Mouse (Mus musculus) adrenal gland, postnatal 10 days (tissue): ENCODE results near the gene Atp6v1e2. TPM values are rescaled to one million over a fixed set of nuclear protein-coding genes. Genes with fewer than 3 reads are reported as not detected.

Experiments used
- DNase-seq: peaks from one replicate; pipeline ENCODE4 v3.0.0; 2021; ENCODE audit warnings: mixed read lengths
- total RNA-seq, 2 experiments: library from RNA; stranded (reverse); gene quantifications; 2 replicates each; pipeline ENCODE4 v1.2.3; 2021

Gene Atp6v1e2
- total RNA-seq, 2 experiments from 2014 or later = not detected

DNA sequence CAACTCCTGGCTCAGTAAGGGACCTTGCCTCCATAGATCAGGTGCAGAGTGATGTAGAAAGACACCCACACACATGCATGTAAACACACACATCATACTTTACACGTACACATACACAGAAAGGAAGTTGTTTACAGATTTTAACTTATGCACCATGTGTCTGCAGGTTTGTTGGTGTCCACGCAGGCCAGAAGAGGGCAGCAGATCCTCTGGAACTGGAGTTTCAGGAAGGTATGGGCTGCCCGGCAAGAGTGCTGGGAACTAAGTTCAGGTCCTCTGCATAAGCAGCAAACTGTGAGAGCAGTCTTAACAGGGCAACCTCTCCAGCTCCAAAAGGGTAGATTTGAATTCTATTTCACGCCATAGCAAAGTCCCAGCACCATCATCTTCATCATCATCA is 32.2 kb downstream of the Atp6v1e2 start:
- DNase-seq = no peak

DNA sequence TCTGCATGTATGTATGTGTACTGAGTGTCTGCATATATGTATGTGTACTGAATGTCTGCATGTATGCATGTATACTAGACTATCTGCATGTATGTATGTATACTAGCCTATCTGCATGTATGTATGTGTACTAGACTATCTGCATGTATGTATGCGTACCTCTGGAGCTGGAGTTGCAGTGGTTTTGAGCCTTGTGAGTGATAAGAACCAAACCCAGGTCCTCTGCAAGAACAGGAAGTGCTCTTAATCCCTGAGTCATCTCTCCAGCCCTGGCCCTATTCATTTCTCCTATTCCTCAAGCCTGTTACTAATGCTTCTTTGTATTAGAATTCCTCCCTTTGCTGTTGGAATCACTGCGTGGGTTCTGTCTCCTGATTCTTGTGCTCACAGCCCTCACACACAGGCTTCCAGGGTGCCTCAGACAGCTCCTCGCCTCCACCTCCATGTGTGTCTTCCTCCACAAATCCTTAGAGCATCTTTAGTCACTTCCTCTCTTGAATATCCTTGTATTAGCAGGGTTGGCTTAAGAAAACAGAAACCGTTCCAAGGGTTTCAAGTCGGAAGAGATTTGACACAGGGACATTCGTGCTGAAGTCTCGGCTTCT is 34.6 kb downstream of the Atp6v1e2 start:
- no peak for DNase-seq

DNA sequence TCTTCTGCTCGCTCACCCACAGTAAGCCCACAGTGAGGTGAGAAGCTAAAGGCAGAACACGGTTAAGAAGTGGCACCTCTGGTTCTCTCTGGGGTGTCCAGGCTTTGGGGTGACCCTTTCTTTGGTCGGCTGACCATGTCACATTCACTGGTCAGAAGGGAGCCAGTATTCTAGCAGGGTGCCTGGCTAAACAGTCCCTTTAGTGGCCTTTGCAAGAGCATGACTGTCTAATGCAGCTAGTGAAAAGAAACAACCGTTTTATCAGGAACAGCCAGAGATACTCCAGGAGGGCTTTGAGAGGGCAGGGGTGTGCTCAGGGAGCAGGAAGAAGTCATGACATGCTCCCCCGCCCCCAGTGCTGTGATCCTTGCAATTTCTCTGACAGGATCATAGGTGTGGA is 36.4 kb downstream of the Atp6v1e2 start:
- DNase-seq = no peak

DNA sequence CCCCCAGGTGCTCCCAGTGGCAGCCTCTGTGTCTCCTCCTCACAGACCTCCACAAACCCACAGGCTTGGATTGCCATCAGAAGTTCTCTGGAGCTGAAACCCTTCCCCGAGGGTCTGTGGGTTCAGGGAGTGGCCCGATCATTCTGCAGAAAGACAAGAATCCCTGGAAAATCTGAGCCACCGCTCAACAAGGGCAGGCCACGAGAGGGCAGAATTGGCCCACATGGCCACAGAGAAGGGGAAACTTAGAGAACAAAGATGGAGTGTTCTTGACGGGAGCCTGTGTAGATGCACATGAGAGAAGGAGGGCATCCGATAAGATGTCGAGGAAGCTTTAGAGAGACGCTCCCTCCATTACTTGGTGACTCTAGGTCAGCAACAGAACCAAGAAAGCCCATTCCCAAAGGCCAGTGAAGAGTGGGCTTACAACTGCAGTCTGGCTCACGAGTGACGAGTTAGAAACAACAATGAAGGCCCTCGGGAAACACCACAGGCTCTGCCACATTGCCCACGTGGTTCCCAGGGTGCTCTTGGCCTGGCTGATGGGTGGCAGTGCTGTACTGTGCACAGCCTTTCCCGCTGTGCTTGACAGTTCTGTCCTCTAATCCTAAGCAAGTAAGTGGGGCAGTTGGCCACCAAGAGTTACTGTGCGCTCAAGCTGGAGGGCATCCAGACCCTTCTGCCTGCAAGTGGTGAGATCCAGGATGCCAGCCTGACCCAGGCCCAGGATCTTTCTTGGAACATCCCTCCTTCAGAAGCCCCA is 37.8 kb downstream of the Atp6v1e2 start:
- peak; percentile 39 for DNase-seq

DNA sequence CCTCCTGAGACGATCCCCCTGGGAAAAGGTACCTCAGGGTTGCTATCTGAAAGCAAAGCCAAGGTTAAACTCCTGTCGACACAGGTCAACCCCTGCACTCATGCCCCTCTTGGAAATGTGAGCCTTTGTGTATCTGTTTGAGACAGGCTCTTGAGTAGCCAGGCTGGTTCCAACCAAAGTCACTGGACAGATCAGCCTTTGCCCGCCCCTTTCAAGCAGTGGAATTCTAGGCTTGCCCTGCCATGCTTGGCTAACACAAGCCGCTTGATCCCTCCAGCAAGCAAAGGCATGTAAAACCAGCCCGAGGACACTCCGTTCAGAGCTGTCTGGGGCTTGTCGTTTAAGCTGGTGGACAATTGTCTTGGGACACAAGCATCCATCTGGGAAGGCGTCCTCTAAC is 39.4 kb downstream of the Atp6v1e2 start:
- DNase-seq = no peak

DNA sequence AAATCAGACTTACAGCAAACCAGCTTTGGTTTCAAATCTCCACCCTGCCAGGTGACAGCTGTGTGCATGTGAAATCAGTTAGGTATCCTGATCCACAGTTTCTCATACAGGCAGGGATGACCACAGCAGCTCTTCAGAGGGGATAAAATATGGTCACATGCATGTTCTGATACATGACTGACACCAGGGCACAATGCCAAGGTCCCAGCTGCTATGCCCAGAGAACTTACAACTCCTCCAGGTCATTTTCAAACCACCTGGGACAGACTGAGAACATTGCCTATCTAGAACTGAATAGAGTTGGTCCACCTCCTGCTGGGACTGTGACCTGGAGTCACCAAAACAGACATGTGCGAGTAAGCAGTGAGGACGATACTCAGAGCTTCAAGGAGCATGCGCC is 40.6 kb downstream of the Atp6v1e2 start:
- no peak for DNase-seq

DNA sequence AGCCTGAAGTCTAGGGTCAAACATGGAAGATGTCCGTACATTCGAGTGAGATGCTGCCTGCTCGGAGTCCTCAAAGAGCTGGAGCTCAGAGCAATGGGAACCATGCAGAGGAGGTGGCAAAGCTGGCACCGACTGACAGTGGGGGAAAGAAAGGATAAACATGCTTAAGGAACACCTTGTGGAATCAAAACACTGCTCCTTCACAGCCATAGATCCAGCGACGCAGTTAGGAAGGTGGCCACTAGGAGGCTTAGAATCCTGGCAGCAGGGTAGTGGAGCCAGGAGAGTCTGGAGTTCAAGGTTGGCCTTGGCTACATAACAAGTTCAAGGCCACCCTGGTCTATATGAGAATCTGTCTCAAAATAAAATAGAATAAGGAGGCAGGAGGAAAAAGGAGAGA is 41.1 kb downstream of the Atp6v1e2 start:
- DNase-seq = peak; percentile 30

DNA sequence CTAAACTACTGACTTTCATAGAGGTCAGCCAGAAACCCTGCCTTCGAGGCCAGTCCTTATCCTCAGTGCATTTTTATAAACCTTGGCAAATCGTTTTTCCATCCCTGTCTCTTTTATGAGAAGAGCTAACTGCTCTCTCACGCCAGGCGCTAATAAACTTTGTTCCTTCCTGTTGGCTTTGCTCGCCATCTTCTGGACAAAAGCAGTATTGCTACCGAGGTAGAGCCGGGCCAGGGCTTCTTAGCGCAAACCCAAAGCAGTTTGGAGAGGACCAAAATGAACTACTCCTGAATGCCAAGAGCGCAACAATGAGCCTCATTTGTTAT is 41.6 kb downstream of the Atp6v1e2 start:
- DNase-seq = peak; percentile 90

DNA sequence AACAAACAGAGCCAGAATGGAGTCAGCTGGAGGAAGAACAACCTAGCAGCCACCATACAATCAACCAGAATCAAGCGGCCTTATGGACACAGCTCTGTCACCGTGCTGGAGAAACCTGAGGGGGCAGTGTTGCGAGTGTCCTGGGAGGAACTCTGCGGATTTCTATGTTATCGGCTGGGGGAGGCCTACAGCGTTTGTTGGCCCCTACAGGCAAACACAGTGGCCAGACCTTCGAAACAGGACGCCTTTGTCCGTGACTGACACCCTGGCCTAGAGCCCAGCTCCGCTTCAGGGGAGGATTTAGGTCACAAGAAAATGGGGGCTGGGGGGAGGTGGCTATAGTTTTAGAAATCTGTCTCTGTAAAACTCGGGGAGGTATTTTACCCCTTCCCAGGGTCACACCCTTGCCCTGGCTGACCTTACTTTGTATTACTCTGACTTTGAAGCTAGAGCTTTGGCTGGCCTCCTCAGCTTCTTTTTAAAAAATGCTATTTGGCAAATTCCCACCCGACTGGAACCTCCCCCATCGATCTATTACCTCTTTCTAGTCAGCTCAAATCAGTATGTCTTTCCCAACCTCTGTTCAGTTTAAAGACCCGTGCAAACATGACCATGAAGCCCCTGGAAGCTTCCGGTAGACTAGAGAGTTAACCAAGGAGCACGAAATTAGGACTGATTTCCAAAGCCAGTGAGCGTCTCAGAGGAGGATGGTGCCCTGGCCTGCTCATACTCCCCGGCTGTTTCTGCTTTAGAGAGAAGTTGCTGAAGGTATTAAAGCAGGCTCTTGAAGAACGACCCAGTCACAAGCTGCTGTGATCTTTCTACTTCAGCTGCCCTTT is 42.2 kb downstream of the Atp6v1e2 start:
- peak; percentile 68 for DNase-seq

DNA sequence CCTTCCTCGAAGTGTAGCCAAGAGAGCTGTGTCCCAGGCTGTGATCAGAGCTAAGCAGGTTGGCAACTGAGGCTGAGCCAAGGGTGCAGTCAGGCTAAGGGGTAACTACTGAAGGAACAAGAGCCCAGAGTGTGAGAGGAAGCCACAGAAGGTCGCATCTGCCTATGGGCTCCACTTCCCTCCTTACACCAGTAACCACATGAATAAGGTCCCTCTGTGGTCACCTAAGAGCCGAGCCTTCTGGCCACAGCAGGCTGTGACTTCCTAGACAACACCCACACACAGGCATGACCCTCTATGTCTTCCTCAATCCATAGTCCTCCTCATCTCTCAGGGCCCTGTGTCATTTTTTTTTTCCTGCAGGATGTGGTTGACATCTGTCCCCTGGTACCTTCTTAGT is 43.5 kb downstream of the Atp6v1e2 start:
- DNase-seq = no peak

DNA sequence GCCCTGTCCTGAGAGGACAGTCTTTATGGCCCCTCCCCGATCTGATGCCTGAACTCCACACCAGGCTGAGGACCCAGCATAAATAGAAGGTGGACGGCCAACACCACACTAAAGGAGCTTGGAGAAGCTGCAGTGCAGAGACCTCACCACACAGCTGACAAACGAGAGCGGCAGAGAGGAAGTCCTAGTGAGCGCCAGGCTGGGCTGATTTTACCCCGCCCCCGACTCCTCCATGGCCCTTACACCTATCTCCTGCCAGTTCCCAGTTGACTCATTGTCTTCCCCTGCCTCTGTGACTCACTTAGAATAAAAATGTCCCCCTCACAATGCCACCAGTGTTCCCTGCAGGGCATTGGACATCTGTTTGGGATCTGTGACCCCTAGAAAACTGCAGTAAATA is 44.1 kb downstream of the Atp6v1e2 start:
- peak; percentile 58 for DNase-seq

DNA sequence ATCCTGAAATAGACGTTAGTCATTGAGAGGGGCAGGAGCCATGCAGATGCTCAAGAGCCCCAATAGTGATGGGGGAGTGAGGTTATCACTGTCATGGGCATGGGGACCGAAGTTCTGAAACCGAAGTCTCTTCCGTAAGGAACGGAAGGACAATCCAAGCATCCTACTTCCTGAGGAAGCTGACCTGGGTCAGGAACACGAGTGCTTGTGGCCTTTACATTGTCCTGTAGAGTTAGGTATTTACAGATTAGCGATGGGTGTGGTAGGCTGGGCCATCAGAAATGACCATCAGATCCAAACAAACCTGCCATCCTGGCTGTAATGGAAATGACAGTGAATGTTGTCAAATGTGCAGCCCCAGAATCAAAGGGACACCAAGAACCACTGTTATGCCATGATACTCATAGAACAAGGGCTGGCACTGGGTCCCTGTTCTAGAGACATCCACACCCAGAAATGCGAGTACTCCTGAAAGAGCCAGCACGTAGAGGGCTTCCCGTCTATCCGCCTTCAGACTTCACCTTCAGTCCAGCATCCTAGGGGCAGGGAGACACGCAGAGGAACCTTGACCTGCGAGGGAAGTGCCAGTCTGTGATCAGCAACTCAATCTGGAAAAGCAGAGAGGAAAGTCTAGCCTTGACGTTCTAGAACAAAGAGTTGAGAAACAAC is 45.2 kb downstream of the Atp6v1e2 start:
- DNase-seq = no peak

DNA sequence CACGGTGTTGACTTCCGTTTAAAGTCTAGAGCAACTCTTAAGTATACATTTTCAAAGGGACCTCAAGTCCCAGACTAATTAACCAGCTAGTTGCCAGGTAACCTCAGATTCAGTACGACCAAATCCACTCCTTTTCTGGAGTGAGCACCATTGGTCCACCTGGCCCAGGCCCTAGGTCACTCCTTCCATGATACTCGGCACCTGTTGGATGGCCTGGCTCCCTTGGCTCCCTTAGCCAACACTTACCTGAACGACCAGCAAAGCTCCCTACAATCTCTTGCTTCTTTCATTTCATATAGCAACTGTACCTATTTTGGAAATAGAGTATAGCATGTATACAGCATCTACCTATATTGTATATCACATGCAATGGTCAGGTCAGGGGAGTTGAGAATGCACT is 47.1 kb downstream of the Atp6v1e2 start:
- DNase-seq = no peak

DNA sequence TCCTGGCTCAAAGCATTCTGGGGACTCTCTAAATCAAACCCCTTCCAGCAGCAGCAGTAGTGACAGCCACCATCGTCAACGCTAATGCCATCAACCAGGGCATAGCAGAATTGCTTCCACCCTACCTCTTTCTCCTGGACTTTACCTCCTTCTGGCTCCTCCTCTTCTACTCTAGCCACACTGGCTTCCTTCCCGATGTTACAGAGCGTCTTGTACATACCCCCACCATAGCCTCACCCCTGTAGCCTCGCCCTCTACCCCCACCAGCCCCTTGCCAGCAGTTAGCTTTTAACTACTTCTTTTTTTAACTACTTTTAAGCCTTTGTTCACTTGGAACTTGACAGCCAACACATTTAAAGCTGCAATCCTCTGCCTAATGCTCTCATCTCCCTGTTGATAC is 47.9 kb downstream of the Atp6v1e2 start:
- no peak for DNase-seq

DNA sequence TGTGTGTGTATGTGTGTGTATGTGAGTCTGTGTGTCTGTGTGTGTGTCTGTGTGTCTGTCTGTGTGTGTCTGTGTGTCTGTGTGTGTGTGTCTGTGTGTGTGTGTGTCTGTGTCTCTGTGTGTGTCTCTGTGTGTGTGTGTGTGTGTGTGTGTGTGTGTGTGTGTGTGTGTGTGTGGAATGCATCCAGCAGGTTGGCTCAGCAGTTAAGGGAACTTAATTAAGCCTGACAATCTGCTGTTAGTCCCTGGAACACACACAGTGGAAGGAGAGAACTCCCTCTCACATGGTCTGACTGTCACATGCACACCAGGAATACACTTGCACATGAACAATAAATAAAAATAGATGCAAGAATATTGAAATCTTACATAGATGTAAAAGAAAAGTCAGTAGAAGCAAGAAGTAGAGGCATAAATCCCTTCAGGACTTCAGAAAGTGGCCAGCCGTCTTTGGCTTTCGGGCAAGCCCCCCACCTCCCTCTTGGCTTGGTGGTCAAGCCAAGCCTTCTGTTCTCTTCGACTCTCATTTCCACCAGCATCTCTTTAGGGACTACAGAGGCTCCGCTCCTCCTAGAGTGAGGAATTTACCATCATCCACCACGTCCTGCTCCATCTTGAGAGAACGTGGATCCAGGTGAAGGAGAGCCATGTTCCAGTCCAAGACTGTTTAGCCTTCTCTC is 50.1 kb downstream of the Atp6v1e2 start:
- no peak for DNase-seq

DNA sequence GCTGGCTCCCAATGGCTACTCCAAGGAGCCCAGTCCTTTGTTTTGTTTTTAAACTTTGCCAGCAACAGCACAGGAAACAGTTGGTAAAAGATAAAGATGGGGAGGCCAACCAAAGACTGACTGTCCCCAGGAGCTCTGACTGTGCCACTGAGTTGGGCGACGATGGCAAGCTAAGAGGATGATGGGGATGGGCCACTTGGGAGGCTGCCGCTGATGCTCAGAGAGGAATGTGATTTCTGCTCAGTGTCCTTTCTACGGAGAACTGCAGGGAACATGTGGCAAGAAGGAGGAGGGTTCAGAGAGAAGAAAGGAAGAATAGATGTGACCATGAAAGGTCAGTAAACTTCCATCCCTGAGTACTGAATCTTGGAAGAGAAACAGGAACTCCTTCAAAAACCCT is 52.5 kb downstream of the Atp6v1e2 start:
- DNase-seq = no peak

Other genes starting within 250 kb of the Atp6v1e2 start
- 100 to 1,000 TPM; 178 to 213 TPM for gene Epas1, start 194.2 kb downstream of the Atp6v1e2 start, total RNA-seq
- not detected for gene Tmem247, start 30.5 kb downstream of the Atp6v1e2 start, total RNA-seq
- 100 to 1,000 TPM in 1 of 2 experiments, 10 to 100 TPM in 1; 92.3 to 100 TPM for gene Rhoq, start 15.2 kb upstream of the Atp6v1e2 start, total RNA-seq
- 10 to 100 TPM in 1 of 2 experiments, 1 to 10 TPM in 1; 8.3 to 11.0 TPM for gene Pigf, start 77.5 kb upstream of the Atp6v1e2 start, total RNA-seq
- 10 to 100 TPM; 49.9 to 52.7 TPM for gene Cript, start 77.7 kb upstream of the Atp6v1e2 start, total RNA-seq
- gene Socs5, start 159.8 kb upstream of the Atp6v1e2 start, total RNA-seq = 10 to 100 TPM; 40.3 to 48.3 TPM